Mouse (Mus musculus) layer of hippocampus, postnatal 36 days (tissue): ENCODE measurements around the gene Rtn1. TPM values are rescaled to one million over a fixed set of nuclear protein-coding genes. Genes with fewer than 3 reads are reported as not detected.
A peak's percentile ranks its signal among the peaks of the same experiment; 100 is the strongest.

ENCODE experiments used
- DNase-seq, 2 experiments: peaks; one replicate each; pipeline ENCODE4 v3.0.0; 2022
- total RNA-seq, 2 experiments: library from RNA; stranded (reverse); gene quantifications; 2 replicates each; pipeline ENCODE4 v1.2.3; 2021

Rtn1 gene
- 1,000 to 10,000 TPM; 1,352 to 1,459 TPM for total RNA-seq

DNA sequence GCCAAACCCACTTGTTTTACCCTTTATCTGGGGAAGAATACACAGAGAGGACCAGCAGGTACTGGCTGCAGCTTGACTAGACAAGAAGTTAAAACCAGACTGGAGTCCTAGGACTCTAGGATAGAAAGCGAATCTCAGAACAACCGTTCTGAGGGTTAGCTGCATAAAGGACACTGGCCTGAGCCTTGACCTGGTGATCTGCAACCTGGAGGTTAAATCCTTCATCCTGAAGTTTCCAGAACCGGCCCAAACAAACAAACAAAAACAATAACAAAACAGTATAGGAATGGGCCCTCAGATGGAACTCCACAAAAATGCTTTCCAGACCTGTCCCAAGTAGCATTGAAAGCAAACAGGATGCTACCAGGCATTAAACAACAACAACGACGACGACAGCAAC lies at the start of gene Rtn1:
Gene Rtn1, minus strand, starts transcription at position 101 of the 400 bp plus-strand sequence.
- DNase-seq = no peak

GRCm38 (mm10) chr12:72453941-72454340 lies 45.1 kb upstream of the Rtn1 start:
- no peak for DNase-seq

GRCm38 (mm10) chr12:72441839-72442576 lies 33.2 kb upstream of the Rtn1 start, which contains the start of gene Lrrc9:
Lrrc9 (plus strand) TSS chr12:72441866.
- DNase-seq = peak in 1 of 2 experiments; percentile 14

GRCm38 (mm10) chr12:72438961-72439480 lies 30.2 kb upstream of the Rtn1 start:
- no peak for DNase-seq

DNA sequence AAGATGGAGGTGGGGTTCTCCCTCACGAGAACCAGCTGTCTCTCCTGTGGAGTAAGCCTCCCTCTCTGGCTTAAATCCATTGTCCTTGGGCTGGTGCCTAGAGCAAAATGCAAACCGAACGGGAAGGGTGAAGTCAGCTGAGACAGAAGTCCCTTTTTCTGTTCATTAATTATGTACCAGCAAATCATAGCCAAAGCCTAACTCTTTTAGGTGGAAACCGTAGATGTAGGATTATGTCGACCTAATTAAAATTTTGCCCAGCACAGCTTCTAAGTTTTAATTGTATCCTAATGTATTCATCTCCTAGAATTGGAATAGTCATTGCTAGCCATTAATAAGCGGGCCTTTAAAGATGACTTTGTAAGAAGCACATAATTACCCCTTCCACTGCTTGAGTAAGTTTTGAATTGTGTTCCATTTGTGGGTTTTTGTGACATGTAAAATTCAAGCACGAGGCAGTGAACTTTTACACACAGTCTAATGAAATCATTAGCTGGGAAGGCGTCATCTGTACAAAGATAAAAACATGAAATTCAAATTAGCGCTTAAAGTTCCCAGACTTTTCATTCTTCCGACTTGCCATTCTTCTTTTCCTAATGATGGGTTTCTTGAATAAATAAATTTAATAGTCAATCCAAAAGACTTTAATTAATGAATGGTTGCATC lies 29.0 kb upstream of the Rtn1 start:
- no peak for DNase-seq

GRCm38 (mm10) chr12:72433241-72433865 lies 24.5 kb upstream of the Rtn1 start:
- no peak for DNase-seq

DNA sequence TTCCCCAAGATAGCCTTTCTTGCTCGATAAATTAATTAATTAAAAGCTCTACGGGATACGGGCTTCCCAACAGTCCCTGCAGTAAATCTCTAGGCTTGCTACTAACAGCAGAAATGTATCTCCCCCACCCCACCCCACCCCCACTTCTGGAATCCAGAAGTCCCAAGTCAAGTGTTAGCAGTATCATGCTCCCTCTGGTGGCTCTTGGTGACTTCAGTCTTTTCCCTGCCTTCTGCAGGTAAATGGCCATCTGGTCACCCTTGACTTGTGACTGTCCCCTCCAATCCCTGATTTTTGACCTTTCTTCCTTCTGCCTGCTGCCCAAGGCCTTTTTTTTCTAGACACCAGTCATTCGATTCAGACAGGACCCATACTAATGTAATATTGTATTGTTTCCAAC lies 23.4 kb upstream of the Rtn1 start:
- no peak for DNase-seq

GRCm38 (mm10) chr12:72427722-72428126 lies 18.9 kb upstream of the Rtn1 start:
- peak; percentile 61 to 74 for DNase-seq

- DNase-seq = no peak
Observed at GRCm38 (mm10) chr12:72422681-72423080, 13.8 kb upstream of the Rtn1 start.

DNA sequence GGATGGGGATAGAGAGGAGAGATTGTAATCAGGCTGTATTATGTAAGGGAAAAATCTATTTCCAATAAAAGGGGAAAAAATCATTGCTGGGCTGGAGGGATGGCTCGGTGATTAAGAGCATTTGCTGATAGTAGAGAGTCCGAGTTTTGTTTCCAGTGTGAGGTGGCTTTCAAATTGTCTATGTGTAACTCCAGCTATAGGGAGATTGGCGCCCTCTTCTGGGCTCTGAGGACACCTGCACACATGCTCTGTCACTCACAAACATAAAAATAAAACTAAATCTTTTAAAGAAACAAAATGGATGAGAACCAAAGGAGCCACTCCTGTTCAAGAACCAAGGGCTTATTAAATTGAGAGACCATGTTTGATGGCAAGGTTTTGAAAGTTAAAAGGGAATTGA lies 8.9 kb upstream of the Rtn1 start:
- no peak for DNase-seq

- DNase-seq = peak; percentile 81 to 84
Observed at GRCm38 (mm10) chr12:72408111-72408891, 553 bp downstream of the Rtn1 start.

DNA sequence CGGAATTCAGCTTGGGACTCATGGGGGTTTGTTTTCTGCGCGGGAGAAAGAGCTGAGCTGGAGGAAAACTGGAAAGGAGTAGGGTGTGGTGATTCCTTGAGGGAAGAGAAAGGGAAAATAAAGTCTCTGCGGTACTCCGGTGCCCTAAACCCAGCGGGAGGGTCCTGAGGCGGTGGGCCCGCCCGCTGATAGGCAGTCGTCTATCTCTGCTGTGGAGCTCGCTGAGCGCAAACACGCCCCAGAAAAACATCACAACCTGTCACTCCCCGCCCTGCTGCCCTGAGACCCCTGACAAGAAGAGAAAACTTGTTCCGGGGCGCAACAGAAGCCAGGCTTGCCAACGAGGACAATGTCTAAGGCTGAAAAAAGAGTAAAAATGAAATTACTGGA lies 1.1 kb downstream of the Rtn1 start:
- no peak for DNase-seq

- DNase-seq = peak; percentile 33 to 54
Observed at GRCm38 (mm10) chr12:72407146-72407545, 1.7 kb downstream of the Rtn1 start.

- DNase-seq = no peak
Observed at GRCm38 (mm10) chr12:72405031-72405430, 3.8 kb downstream of the Rtn1 start.

DNA sequence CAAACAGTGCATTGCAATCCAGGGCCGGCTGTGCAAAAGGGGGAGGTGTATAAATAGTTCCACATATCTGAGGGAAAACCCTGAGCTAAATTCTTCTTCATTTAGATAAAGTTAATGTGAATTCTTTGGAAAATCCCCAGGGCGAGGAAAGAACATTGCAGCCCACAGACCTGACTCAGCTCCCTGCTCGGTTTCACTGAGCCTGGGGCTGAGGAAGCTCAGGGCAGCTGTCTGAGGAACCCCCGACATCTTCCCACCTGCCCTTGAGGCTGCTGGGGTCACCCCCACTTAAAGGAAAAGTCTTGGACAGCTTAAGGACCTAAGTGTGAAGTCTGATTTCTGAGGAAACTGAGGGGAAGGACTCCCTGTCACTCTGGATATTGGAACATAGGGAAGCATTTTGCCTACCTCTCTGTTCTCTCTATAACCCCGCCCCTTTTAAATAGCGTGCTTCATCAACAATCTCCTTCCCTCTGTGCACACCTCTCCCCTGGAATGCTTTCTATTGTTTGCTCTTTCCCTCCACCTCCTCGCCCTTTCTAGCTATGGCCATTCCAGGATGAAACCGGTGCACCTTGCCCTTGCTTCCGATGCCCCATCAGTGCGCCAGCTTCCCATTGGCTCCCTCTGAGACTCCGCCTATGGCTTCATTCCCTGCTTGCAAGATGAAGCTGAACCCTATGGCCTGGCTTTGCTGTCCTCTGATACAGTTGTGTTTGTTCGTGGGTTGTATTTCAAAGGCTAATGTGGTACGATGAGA lies 15.6 kb downstream of the Rtn1 start:
- no peak for DNase-seq

GRCm38 (mm10) chr12:72390346-72390745 lies 18.5 kb downstream of the Rtn1 start:
- no peak for DNase-seq

DNA sequence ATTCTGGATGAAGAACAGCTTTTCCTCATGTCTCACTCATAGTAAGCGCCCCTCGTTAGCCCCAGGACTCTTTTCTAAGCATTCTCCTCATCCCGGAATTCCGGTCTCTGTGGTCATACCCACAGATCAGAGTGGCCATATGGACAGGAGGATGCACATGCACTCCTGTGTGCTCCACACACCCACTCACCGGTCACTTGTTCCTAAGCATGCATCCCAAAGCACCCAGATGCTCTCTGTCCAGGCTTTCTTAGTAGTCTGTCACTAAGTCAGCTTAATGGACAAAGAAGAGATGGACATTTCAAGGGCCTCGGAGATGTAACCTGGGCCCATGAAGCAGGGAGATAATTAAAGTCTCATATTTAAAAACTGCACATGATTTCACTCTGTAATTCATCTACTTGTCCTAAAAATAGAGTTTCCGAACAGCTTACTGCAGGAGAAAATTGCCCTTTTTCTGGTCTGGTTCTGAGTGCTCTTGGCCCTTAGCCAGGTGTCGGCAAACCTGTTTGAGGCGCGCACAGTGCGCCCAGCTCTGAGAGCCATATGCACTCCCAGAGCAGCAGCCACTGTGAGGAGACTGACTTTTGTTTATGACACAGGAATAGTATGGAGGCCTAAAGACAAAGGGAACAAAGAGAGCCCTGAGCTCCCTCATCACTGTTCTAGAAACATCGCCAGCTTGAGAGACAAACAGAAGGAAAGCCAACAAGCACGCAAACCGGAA lies 19.3 kb downstream of the Rtn1 start:
- peak in 1 of 2 experiments; percentile 21 for DNase-seq

DNA sequence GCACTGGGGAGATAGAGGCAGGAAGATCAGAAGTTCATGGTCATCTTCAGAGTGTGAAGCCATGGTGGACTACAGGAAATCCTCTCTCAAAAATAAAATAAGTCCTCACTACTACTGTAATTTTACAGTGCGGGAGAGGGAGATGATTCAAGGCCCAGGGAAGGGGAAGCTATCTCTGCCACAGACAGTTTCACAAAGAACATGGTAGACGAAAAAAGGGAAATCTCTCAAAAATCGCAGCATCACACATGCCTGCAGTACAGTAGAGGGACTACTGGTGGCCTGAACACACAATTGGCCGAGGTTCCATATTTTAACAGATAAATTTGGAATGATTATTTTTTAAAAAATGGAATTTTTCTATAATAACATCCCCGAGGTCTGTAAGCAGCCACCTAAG lies 20.0 kb downstream of the Rtn1 start:
- no peak for DNase-seq

GRCm38 (mm10) chr12:72388135-72388534 lies 20.7 kb downstream of the Rtn1 start:
- no peak for DNase-seq

- no peak for DNase-seq
Observed at GRCm38 (mm10) chr12:72376309-72376708, 32.5 kb downstream of the Rtn1 start.

- DNase-seq = no peak
Observed at GRCm38 (mm10) chr12:72374823-72375225, 34.0 kb downstream of the Rtn1 start.
